Comparison of ENCODE assay signal across 8 mouse cellular contexts in genomic region chr17:63864171-63864571, GRCm38 (mm10). TPM values are rescaled to one million over a fixed set of nuclear protein-coding genes. Genes with fewer than 3 reads are reported as not detected.
A peak's percentile ranks its signal among the peaks of the same experiment; 100 is the strongest.
DNase-seq lines count a peak whose midpoint lies in the region; ATAC-seq and TF ChIP-seq lines count a peak whose summit lies in the region.

No protein-coding gene starts in this region.

- no peaks in the 10 kb centered on the region for H3K9me3 ChIP-seq in erythroblast, embryonic 14.5 days (ENCODE audit: control insufficient read depth, low read length)
- H3K9me3 ChIP-seq in hindbrain, embryonic 14.5 days (ENCODE audit: control insufficient read depth, low read length): no peaks in the 10 kb centered on the region
- H3K9me3 ChIP-seq in liver, postnatal 0 days (ENCODE audit: low read length): no peaks in the 10 kb centered on the region

- no peak for ATAC-seq in erythroblast, adult 5-6 weeks (replicated peaks; ENCODE audit: low FRiP score, poor library complexity, severe bottlenecking)
- peak; percentile 76 for ATAC-seq in hindbrain, embryonic 14.5 days (ENCODE audit: low FRiP score)
- peak; percentile 64 for ATAC-seq in liver, postnatal 0 days

- WGBS in hindbrain, embryonic 14.5 days: under 1% methylated on average over 44 of the region's 48 CpGs
- 0% methylated on average over 30 of the region's 48 CpGs for WGBS in liver, postnatal 0 days (ENCODE audit: insufficient replicate concordance)

- peaks cover 26% of the 10 kb centered on the region for H3K4me1 ChIP-seq in erythroblast, embryonic 14.5 days (ENCODE audit: control insufficient read depth)
- 0 out of 2 replicates have a peak, but pooled peaks cover 5% of the 10 kb centered on the region for H3K4me1 ChIP-seq in hindbrain, embryonic 14.5 days (replicated peaks; ENCODE audit: control insufficient read depth, insufficient read depth, low read length)
- peaks cover 16% of the 10 kb centered on the region for H3K4me1 ChIP-seq in liver, postnatal 0 days (ENCODE audit: insufficient read depth)

- no peak for TF ChIP-seq EP300 in liver, postnatal 0 days (IDR thresholded peaks at IDR 0.05; ENCODE audit: low read depth)

- peak; percentile 52 to 65 for DNase-seq in urinary bladder, postnatal 4 days (ENCODE audit: low spot score in 2 of 2)
- DNase-seq in urinary bladder, postnatal 25 days (ENCODE audit: low spot score): no peak
- peak; percentile 37 for DNase-seq in hindbrain, embryonic 14.5 days (ENCODE audit: low spot score)
- no peak for DNase-seq in liver, postnatal 0 days
- DNase-seq in retina, postnatal 1 day: peak; percentile 75
- DNase-seq in layer of hippocampus, adult 9-11 months: no peak

- H3K27ac ChIP-seq in hindbrain, embryonic 14.5 days: peak overlapping the region; percentile 94
- H3K27ac ChIP-seq in liver, postnatal 0 days (ENCODE audit: low read depth): peak overlapping the region; percentile 84

- peak overlapping the region; percentile 98 for H3K9ac ChIP-seq in hindbrain, embryonic 14.5 days
- H3K9ac ChIP-seq in liver, postnatal 0 days (replicated peaks): peak overlapping the region; percentile 76

- no peaks in the 10 kb centered on the region for H3K36me3 ChIP-seq in erythroblast, embryonic 14.5 days (ENCODE audit: control insufficient read depth)
- no peaks in the 10 kb centered on the region for H3K36me3 ChIP-seq in hindbrain, embryonic 14.5 days (replicated peaks; ENCODE audit: control insufficient read depth, insufficient read depth)
- H3K36me3 ChIP-seq in liver, postnatal 0 days (replicated peaks; ENCODE audit: insufficient read depth, low read length): no peaks in the 10 kb centered on the region

- peak overlapping the region; percentile 80 for H3K4me2 ChIP-seq in hindbrain, embryonic 14.5 days (replicated peaks)
- H3K4me2 ChIP-seq in liver, postnatal 0 days (ENCODE audit: low read depth, low read length): peak overlapping the region; percentile 93

- TF ChIP-seq CTCF in liver, postnatal 0 days (IDR thresholded peaks at IDR 0.05; ENCODE audit: low read depth): no peak

- H3K27me3 ChIP-seq in erythroblast, embryonic 14.5 days (ENCODE audit: control insufficient read depth): peaks cover 29% of the 10 kb centered on the region
- no peaks in the 10 kb centered on the region for H3K27me3 ChIP-seq in hindbrain, embryonic 14.5 days (ENCODE audit: control insufficient read depth, insufficient read depth, low read length)
- no peaks in the 10 kb centered on the region for H3K27me3 ChIP-seq in liver, postnatal 0 days (ENCODE audit: insufficient read depth, low read length)

- peak overlapping the region; percentile 93 for H3K4me3 ChIP-seq in erythroblast, embryonic 14.5 days (replicated peaks)
- peak overlapping the region; percentile 98 for H3K4me3 ChIP-seq in hindbrain, embryonic 14.5 days (replicated peaks; ENCODE audit: low read length)
- H3K4me3 ChIP-seq in liver, postnatal 0 days (ENCODE audit: low read depth, low read length): peak overlapping the region; percentile 79

RNA-seq across cellular contexts. Expression of gene A930002H24Rik, which starts 0.6 kb away (rescaled TPM):
- polyA plus RNA-seq in erythroblast, embryonic 14.5 days (2012): 0.11 TPM in 1 of 2 replicates, not detected in the other
- total RNA-seq in erythroblast, adult 5-6 weeks (2015; ENCODE audit: low replicate concordance): not detected in 2 replicates
- not detected in 2 replicates for total RNA-seq in erythroblast, adult 5-6 weeks (2017; ENCODE audit: low replicate concordance)
- polyA plus RNA-seq in hindbrain, embryonic 14.5 days (2014; fragmentation: Nextera tagmentation; extraction: Ambion mirVana): 1.9 and 3.0 TPM in 2 replicates
- polyA plus RNA-seq in liver, postnatal 0 days (2015; fragmentation: Nextera tagmentation; extraction: Ambion mirVana): 1.1 and 1.7 TPM in 2 replicates

RNA-seq across cellular contexts. Expression of gene Fer, which starts 1.3 kb away (rescaled TPM):
- 0.09 and 0.16 TPM in 2 replicates for polyA plus RNA-seq in erythroblast, embryonic 14.5 days (2012)
- total RNA-seq in erythroblast, adult 5-6 weeks (2015; ENCODE audit: low replicate concordance): 3.3 and 6.5 TPM in 2 replicates
- total RNA-seq in erythroblast, adult 5-6 weeks (2017; ENCODE audit: low replicate concordance): 4.3 and 6.7 TPM in 2 replicates
- 35.8 and 36.8 TPM in 2 replicates for polyA plus RNA-seq in hindbrain, embryonic 14.5 days (2014; fragmentation: Nextera tagmentation; extraction: Ambion mirVana)
- 6.1 and 6.3 TPM in 2 replicates for polyA plus RNA-seq in liver, postnatal 0 days (2015; fragmentation: Nextera tagmentation; extraction: Ambion mirVana)

Comparison
In these comparisons a context has a peak if more than half of its experiments do, and no peak if none do; other contexts are left out.
1. DNase-seq: peak in urinary bladder, postnatal 4 days (2 of 2), hindbrain, embryonic 14.5 days (single experiment) and retina, postnatal 1 day (single experiment); none in urinary bladder, postnatal 25 days (single experiment), liver, postnatal 0 days (single experiment) and layer of hippocampus, adult 9-11 months (single experiment).
2. Peak in every context shown above with its lines, with median percentiles within 50 percentile points of each other: H3K4me3 ChIP-seq.